Mouse (Mus musculus) midbrain, postnatal 0 days (tissue): ENCODE data around the gene Anxa5. TPM values are rescaled to one million over a fixed set of nuclear protein-coding genes. Genes with fewer than 3 reads are reported as not detected.
A peak's percentile ranks its signal among the peaks of the same experiment; 100 is the strongest.

Experiments used
- ATAC-seq: fragments of 200-750 bp; cut with Nextera tagmentation; 2 replicates; pipeline ENCODE4 v1.8.0; 2017; ENCODE audit warnings: moderate number of reproducible peaks, mild to moderate bottlenecking, moderate TSS enrichment, moderate library complexity; ENCODE audit not compliant: low FRiP score
- DNase-seq: peaks from one replicate; pipeline ENCODE4 v3.0.0-alpha.2; 2015; ENCODE audit warnings: low spot score
- H3K27ac ChIP-seq: fragments of 300-500 bp; sonication (generic); 2 replicates; pipeline ENCODE4 v1.5.1; 2014; ENCODE audit warnings: low read depth, mild to moderate bottlenecking, low read length, mixed read lengths
- H3K27me3 ChIP-seq: fragments of 300-500 bp; sonication (generic); 2 replicates; pipeline ENCODE4 v1.6.1; 2014; ENCODE audit warnings: low read length, control low read depth, mixed read lengths; ENCODE audit not compliant: insufficient read depth
- H3K36me3 ChIP-seq: fragments of 300-500 bp; sonication (generic); 2 replicates; pipeline ENCODE4 v1.6.1; 2014; ENCODE audit warnings: low read length, control low read depth, mixed read lengths; ENCODE audit not compliant: insufficient read depth
- H3K4me1 ChIP-seq: fragments of 300-500 bp; sonication (generic); 2 replicates; pipeline ENCODE4 v1.6.1; 2014; ENCODE audit warnings: mild to moderate bottlenecking, control low read depth, antibody characterized with exemption, low read length, mixed read lengths; ENCODE audit not compliant: insufficient read depth
- H3K4me2 ChIP-seq: fragments of 300-500 bp; sonication (generic); 2 replicates; pipeline ENCODE4 v1.6.1; 2014; ENCODE audit warnings: low read depth, mild to moderate bottlenecking, low read length, mixed read lengths; ENCODE audit not compliant: poor library complexity, severe bottlenecking
- H3K4me3 ChIP-seq: fragments of 300-500 bp; sonication (generic); 2 replicates; pipeline ENCODE4 v1.5.1; 2014; ENCODE audit warnings: low read depth, mild to moderate bottlenecking, low read length, moderate library complexity
- H3K9ac ChIP-seq: fragments of 300-500 bp; sonication (generic); replicated peaks from 2 replicates; pipeline ENCODE4 v1.6.1; 2014; ENCODE audit warnings: mild to moderate bottlenecking, low read length, moderate library complexity, mixed read lengths; ENCODE audit not compliant: poor library complexity, severe bottlenecking
- H3K9me3 ChIP-seq: fragments of 300-500 bp; sonication (generic); 2 replicates; pipeline ENCODE4 v1.6.1; 2016; ENCODE audit warnings: low read length, control low read depth
- CTCF ChIP-seq: IDR thresholded peaks from 2 replicates; pipeline ENCODE4 v1.5.1; 2016; ENCODE audit warnings: antibody characterized with exemption, mild to moderate bottlenecking
- WGBS: fragments of 180-500 bp; shearing (Covaris S2); extraction: QIAGEN DNeasy Blood & Tissue Kit; methylation state at CpG from one replicate; pipeline ENCODE4 v1.1.7; 2014; 5-methylcytosine and 5-hydroxymethylcytosine counted together
- polyA plus RNA-seq: library from polyadenylated mRNA; unstranded; fragments of >200 nt; fragmentation: Nextera tagmentation; extraction: Ambion mirVana; gene quantifications from 2 replicates; pipeline ENCODE4 v1.2.1, GENCODE M21; 2015
- total RNA-seq: library from RNA; depleted of rRNA; stranded (reverse); fragments of >200 nt; gene quantifications from 2 replicates; pipeline ENCODE4 v1.2.3, GENCODE M21; 2014; rRNA removed

Gene Anxa5
- total RNA-seq, result 27.9 and 28.2 TPM in 2 replicates
- 43.1 and 48.4 TPM in 2 replicates for polyA plus RNA-seq

- Histone ChIP-seq H3K27ac (peak within 1 kb of the TSS; percentile 59; the same call in 1 of the 2 replicates), H3K9ac (peak within 1 kb of the TSS; percentile 57), H3K4me2 (peak within 1 kb of the TSS; percentile 99), H3K4me1 (0 out of 2 replicates have a peak, but pooled peaks cover 7% of the 10 kb centered on the region), H3K36me3 (no peaks in the 10 kb centered on the region), H3K9me3 (no peaks in the 10 kb centered on the region), H3K27me3 (no peaks in the 10 kb centered on the region), H3K4me3 (peak within 1 kb of the TSS; percentile 51)
- under 1% methylated on average over 32 of the region's 32 CpGs for WGBS
- ATAC-seq, result peak; percentile 93
- TF ChIP-seq CTCF, result peak; percentile 67
- peak; percentile 89 for DNase-seq
Observed at GRCm38 (mm10) chr3:36475532-36476087, at the start of gene Anxa5, which contains the start of gene 1810062G17Rik. Gene Anxa5 (minus strand): TSS chr3:36475894. Gene 1810062G17Rik (plus strand): TSS chr3:36475937.

GRCm38 (mm10) chr3:36524466-36524865 lies 48.8 kb upstream of the Anxa5 start:
- Histone ChIP-seq H3K9ac (no peak overlapping the region), H3K4me1 (peaks cover 5% of the 10 kb centered on the region; the same call in 1 of the 2 replicates), H3K27ac (no peak overlapping the region), H3K9me3 (no peaks in the 10 kb centered on the region), H3K27me3 (peaks cover 21% of the 10 kb centered on the region; the same call in 1 of the 2 replicates), H3K4me2 (no peak overlapping the region), H3K36me3 (no peaks in the 10 kb centered on the region), H3K4me3 (no peak overlapping the region)
- no peak for TF ChIP-seq CTCF
- no peak for ATAC-seq
- 79% methylated on average over 3 of the region's 3 CpGs for WGBS
- DNase-seq, result no peak

GRCm38 (mm10) chr3:36522137-36522536 lies 46.4 kb upstream of the Anxa5 start:
- TF ChIP-seq CTCF, result no peak
- ATAC-seq, result no peak
- Histone ChIP-seq H3K4me1 (peaks cover 5% of the 10 kb centered on the region; the same call in 1 of the 2 replicates), H3K27me3 (peaks cover 21% of the 10 kb centered on the region; the same call in 1 of the 2 replicates), H3K27ac (no peak overlapping the region), H3K36me3 (no peaks in the 10 kb centered on the region), H3K9me3 (no peaks in the 10 kb centered on the region), H3K4me3 (no peak overlapping the region), H3K4me2 (no peak overlapping the region), H3K9ac (no peak overlapping the region)
- DNase-seq, result no peak
- 9% methylated on average over 4 of the region's 4 CpGs for WGBS

DNA sequence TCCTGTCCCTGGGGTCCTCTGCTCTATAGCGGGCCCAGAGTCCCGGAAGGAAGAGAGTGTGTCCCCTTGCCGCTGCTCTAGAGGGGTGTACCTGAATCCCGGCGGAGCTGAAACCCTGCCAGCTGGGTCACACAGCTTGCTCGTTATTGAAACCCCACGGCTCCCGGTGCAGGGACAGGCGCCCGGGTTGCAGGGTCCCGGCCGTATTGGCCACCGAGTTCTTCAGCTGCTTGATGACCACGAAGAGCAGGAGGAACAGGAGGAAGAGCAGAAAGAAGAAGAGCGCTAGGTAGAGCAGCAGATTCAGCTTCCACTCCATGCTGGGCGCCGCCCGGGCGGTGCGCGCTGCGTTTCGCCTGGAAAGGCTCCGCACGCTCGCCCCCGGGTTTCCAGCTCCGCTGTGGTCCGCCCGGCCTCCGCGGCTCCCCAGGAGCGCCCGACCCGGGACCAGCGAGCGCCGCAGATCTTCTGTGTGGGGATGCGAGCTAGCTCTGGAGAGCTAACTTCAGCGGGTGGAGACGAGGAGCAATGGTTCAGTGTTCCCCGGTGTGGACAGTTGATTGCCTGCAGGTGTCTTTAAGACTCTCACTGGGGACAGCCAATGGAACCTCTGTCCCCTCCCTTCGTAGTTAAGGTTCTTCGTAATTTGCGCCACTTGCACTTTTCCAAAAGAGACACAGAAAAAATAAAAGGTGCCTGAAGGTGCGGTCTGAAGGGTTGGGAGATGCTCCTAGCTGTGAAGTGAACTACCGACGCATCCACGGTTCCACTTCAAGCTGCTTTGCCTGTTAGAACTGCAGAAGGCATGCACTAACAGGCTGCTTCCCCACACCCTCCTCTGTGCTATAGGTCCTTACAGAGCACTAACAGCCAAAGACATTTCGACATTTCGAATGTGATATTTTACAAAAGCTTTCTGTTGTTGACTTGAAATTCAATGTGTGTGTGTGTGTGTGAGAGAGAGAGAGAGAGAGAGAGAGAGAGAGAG lies 45.7 kb upstream of the Anxa5 start, which contains the start of gene Gm11549:
Gene Gm11549 (minus strand): TSS at position 741 of the 988 bp plus-strand sequence.
- Histone ChIP-seq H3K27ac (no peak within 1 kb of the TSS), H3K9ac (peak within 1 kb of the TSS; percentile 50), H3K4me2 (peak within 1 kb of the TSS; percentile 99), H3K9me3 (no peaks in the 10 kb centered on the region), H3K4me3 (peak within 1 kb of the TSS; percentile 60), H3K4me1 (peaks cover 5% of the 10 kb centered on the region; the same call in 1 of the 2 replicates), H3K36me3 (no peaks in the 10 kb centered on the region), H3K27me3 (peaks cover 21% of the 10 kb centered on the region; the same call in 1 of the 2 replicates)
- DNase-seq (peak; percentile 23), ATAC-seq (peak; percentile 68)
- TF ChIP-seq CTCF, result no peak
- under 1% methylated on average over 51 of the region's 51 CpGs for WGBS

DNA sequence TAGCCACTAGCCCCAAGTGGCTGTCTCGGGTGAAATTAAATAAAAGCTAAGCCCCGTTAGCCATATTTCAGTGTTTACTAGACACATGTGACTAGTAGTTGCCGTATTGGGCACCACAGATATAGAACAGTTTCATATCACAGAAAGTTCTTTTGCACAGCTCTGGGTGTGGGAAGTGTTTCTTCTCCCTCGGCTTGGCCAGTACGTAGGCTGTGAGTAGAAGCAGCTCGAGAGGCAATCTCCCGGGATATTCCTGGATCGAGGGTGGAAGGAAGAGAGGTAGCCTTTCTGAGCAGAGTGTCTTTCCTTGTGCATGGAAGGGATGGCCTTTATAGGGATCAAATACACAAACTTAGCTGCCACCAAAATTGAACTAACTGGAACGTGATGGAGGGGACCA lies 40.5 kb upstream of the Anxa5 start:
- H3K27ac ChIP-seq, result no peak overlapping the region
- no peak for DNase-seq
- no peak for ATAC-seq
- H3K4me1 ChIP-seq, result peaks cover 3% of the 10 kb centered on the region; the same call in 1 of the 2 replicates
- no peak overlapping the region for H3K4me2 ChIP-seq
- 91% methylated on average over 9 of the region's 9 CpGs for WGBS
- no peak for TF ChIP-seq CTCF
- no peak overlapping the region for H3K4me3 ChIP-seq
- H3K9me3 ChIP-seq, result no peaks in the 10 kb centered on the region
- peaks cover 12% of the 10 kb centered on the region; the same call in 1 of the 2 replicates for H3K27me3 ChIP-seq
- H3K36me3 ChIP-seq, result no peaks in the 10 kb centered on the region
- no peak overlapping the region for H3K9ac ChIP-seq
